Mouse (Mus musculus) Patski (cell line): Measurements from ENCODE around the gene Ambra1. TPM values are rescaled to one million over a fixed set of nuclear protein-coding genes. Genes with fewer than 3 reads are reported as not detected.

ENCODE experiments used
- ATAC-seq: fragments of 100-300 bp; one replicate; pipeline ENCODE4 v1.8.0; 2021
- CTCF ChIA-PET: fragments of 350-600 bp; sonication (Branson Sonifier 250); formaldehyde crosslinking; loops from one replicate; lab custom pipeline; 2022; ENCODE audit warnings: inconsistent platforms; lab: Charles Lee
- POLR2A ChIA-PET: fragments of 350-600 bp; sonication (Branson Sonifier 250); formaldehyde crosslinking; loops from one replicate; lab custom pipeline; 2022; ENCODE audit warnings: antibody characterized with exemption, inconsistent platforms; lab: Charles Lee
- DNase-seq: peaks from one replicate; pipeline ENCODE4 v3.0.0-alpha.2; 2011; ENCODE audit warnings: low read depth, low spot score
- H3K27me3 ChIP-seq: fragments of 371-371 bp; one replicate; pipeline ENCODE4 v1.5.1; 2021
- CTCF ChIP-seq: fragments of 100-300 bp; IDR thresholded peaks from one replicate; pipeline ENCODE4 v1.5.1; 2021
- in situ Hi-C: fragments of 300-500 bp; cut with MboI; formaldehyde crosslinking; loops from 3 replicates; pipeline ENCODE4 v1.11.1; 2018; ENCODE audit warnings: low pct_unique_long_range_greater_than_20kb, mixed read lengths
- polyA plus RNA-seq: library from polyadenylated mRNA; unstranded; gene quantifications from one replicate; pipeline ENCODE4 v1.2.3, GENCODE M21; 2021

Gene Ambra1
- polyA plus RNA-seq, 1 experiment from 2014 or later = 27.5 TPM

GRCm38 (mm10) chr2:91899141-91899540 is 169.2 kb downstream of the Ambra1 start:
- POLR2A ChIA-PET = interaction anchor here (0.6 kb wide), 1 partner anchor 20 kb away, joined by 3 read pairs; no protein-coding TSS in a partner anchor

GRCm38 (mm10) chr2:91900431-91900830 is 170.5 kb downstream of the Ambra1 start:
- POLR2A ChIA-PET = no interaction called here
- H3K27me3 ChIP-seq = no peaks in the 10 kb centered on the region
- no peak for ATAC-seq
- in situ Hi-C loops = no loop called here
- CTCF ChIA-PET = interaction anchor here (1.1 to 1.7 kb wide), 2 partner anchors 12 to 19 kb away, joined by 3 read pairs; no protein-coding TSS in a partner anchor
- no peak for TF ChIP-seq CTCF
- no peak for DNase-seq

More at GRCm38 (mm10) chr2:91899141-91899540, 169.2 kb downstream of the Ambra1 start:
- no peaks in the 10 kb centered on the region for H3K27me3 ChIP-seq
- no peak for ATAC-seq
- CTCF ChIA-PET = interaction anchor here (1.3 to 1.7 kb wide), 2 partner anchors 13 to 19 kb away, joined by 3 to 5 read pairs; no protein-coding TSS in a partner anchor
- DNase-seq = no peak
- in situ Hi-C loops = no loop called here
- TF ChIP-seq CTCF = no peak

GRCm38 (mm10) chr2:91902336-91902735 is 172.4 kb downstream of the Ambra1 start:
- ATAC-seq (no peak), DNase-seq (no peak)
- CTCF ChIA-PET = no interaction called here
- POLR2A ChIA-PET = no interaction called here
- TF ChIP-seq CTCF = no peak
- H3K27me3 ChIP-seq = no peaks in the 10 kb centered on the region
- in situ Hi-C loops = no loop called here

- DNase-seq = no peak
- no peaks in the 10 kb centered on the region for H3K27me3 ChIP-seq
- in situ Hi-C loops = no loop called here
- no peak for TF ChIP-seq CTCF
- CTCF ChIA-PET = no interaction called here
- ATAC-seq = no peak
- POLR2A ChIA-PET = no interaction called here
Observed at GRCm38 (mm10) chr2:91903171-91903925, 173.4 kb downstream of the Ambra1 start.

GRCm38 (mm10) chr2:91904618-91905307 is 174.8 kb downstream of the Ambra1 start:
- H3K27me3 ChIP-seq = no peaks in the 10 kb centered on the region
- POLR2A ChIA-PET = interaction anchor here (0.6 kb wide), 1 partner anchor 34 kb away, joined by 3 read pairs; no protein-coding TSS in a partner anchor

GRCm38 (mm10) chr2:91906141-91906540 is 176.2 kb downstream of the Ambra1 start:
- in situ Hi-C loops = no loop called here
- POLR2A ChIA-PET = no interaction called here
- TF ChIP-seq CTCF = no peak
- H3K27me3 ChIP-seq = no peaks in the 10 kb centered on the region
- DNase-seq (no peak), ATAC-seq (no peak)
- CTCF ChIA-PET = interaction anchor here (1.0 kb wide), 1 partner anchor 10 kb away, joined by 4 read pairs; no protein-coding TSS in a partner anchor

More at GRCm38 (mm10) chr2:91904618-91905307, 174.8 kb downstream of the Ambra1 start:
- in situ Hi-C loops = no loop called here
- DNase-seq (no peak), ATAC-seq (no peak)
- CTCF ChIA-PET = no interaction called here
- no peak for TF ChIP-seq CTCF

GRCm38 (mm10) chr2:91912616-91913015 is 182.7 kb downstream of the Ambra1 start:
- TF ChIP-seq CTCF = no peak
- CTCF ChIA-PET = interaction anchor here (1.2 kb wide), 1 partner anchor 13 kb away, joined by 3 read pairs; no protein-coding TSS in a partner anchor
- ATAC-seq (no peak), DNase-seq (no peak)
- in situ Hi-C loops = no loop called here
- POLR2A ChIA-PET = interaction anchor here (0.7 kb wide), 1 partner anchor 97 kb away, joined by 3 read pairs; no protein-coding TSS in a partner anchor
- no peaks in the 10 kb centered on the region for H3K27me3 ChIP-seq

- DNase-seq (no peak), ATAC-seq (no peak)
- ChIA-PET CTCF (no interaction called here), POLR2A (no interaction called here)
- TF ChIP-seq CTCF = no peak
- no peaks in the 10 kb centered on the region for H3K27me3 ChIP-seq
- in situ Hi-C loops = no loop called here
Observed at GRCm38 (mm10) chr2:91913328-91914110, 183.6 kb downstream of the Ambra1 start.

GRCm38 (mm10) chr2:91916346-91916977 is 186.5 kb downstream of the Ambra1 start:
- DNase-seq (no peak), ATAC-seq (no peak)
- H3K27me3 ChIP-seq = no peaks in the 10 kb centered on the region
- TF ChIP-seq CTCF = no peak
- ChIA-PET CTCF (interaction anchor here (0.9 to 2.2 kb wide), 3 partner anchors 9 to 137 kb away, joined by 3 to 4 read pairs (median 3); no protein-coding TSS in a partner anchor), POLR2A (no interaction called here)
- in situ Hi-C loops = no loop called here
